ENCODE assay signal across 8 mouse cellular contexts in genomic region chr1:135607019-135607418, GRCm38 (mm10). TPM values are rescaled to one million over a fixed set of nuclear protein-coding genes. Genes with fewer than 3 reads are reported as not detected.
DNase-seq lines count a peak whose midpoint lies in the region; ATAC-seq lines count a peak whose summit lies in the region.

Gene Nav1 (minus strand): TSS chr1:135607295.

- H3K9me3 ChIP-seq in lung, embryonic 15.5 days, result no peaks in the 10 kb centered on the region
- H3K9me3 ChIP-seq in embryonic facial prominence, embryonic 15.5 days (replicated peaks), result no peaks in the 10 kb centered on the region
- H3K9me3 ChIP-seq in hindbrain, embryonic 13.5 days, result no peaks in the 10 kb centered on the region
- no peaks in the 10 kb centered on the region for H3K9me3 ChIP-seq in midbrain, embryonic 16.5 days (replicated peaks; ENCODE audit: control insufficient read depth, low read length, poor library complexity, severe bottlenecking)

- ATAC-seq in lung, embryonic 15.5 days (ENCODE audit: borderline replicate concordance, extremely low read depth, low FRiP score, low TSS enrichment), result no peak
- ATAC-seq in embryonic facial prominence, embryonic 15.5 days (ENCODE audit: insufficient number of reproducible peaks, low FRiP score, low TSS enrichment, low read depth), result no peak
- no peak for ATAC-seq in hindbrain, embryonic 13.5 days (ENCODE audit: low FRiP score)
- ATAC-seq in midbrain, embryonic 16.5 days, result no peak
- no peak for ATAC-seq in megakaryocyte progenitor cell, adult 5-6 weeks (replicated peaks; ENCODE audit: poor library complexity)

- no peaks in the 10 kb centered on the region for H3K4me1 ChIP-seq in lung, embryonic 15.5 days
- H3K4me1 ChIP-seq in embryonic facial prominence, embryonic 15.5 days, result peaks cover 11% of the 10 kb centered on the region; the same call in 1 of the 2 replicates
- peaks cover 37% of the 10 kb centered on the region for H3K4me1 ChIP-seq in hindbrain, embryonic 13.5 days (replicated peaks)
- H3K4me1 ChIP-seq in midbrain, embryonic 16.5 days (ENCODE audit: control insufficient read depth, insufficient read depth, low read length), result peaks cover 7% of the 10 kb centered on the region; the same call in 1 of the 2 replicates

- no peak within 1 kb of the TSS for H3K9ac ChIP-seq in lung, embryonic 15.5 days
- H3K9ac ChIP-seq in embryonic facial prominence, embryonic 15.5 days, result no peak within 1 kb of the TSS
- H3K9ac ChIP-seq in hindbrain, embryonic 13.5 days, result no peak within 1 kb of the TSS
- H3K9ac ChIP-seq in midbrain, embryonic 16.5 days (ENCODE audit: low read depth, low read length), result no peak within 1 kb of the TSS

- H3K27me3 ChIP-seq in lung, embryonic 15.5 days, result no peaks in the 10 kb centered on the region
- H3K27me3 ChIP-seq in embryonic facial prominence, embryonic 15.5 days, result no peaks in the 10 kb centered on the region
- no peaks in the 10 kb centered on the region for H3K27me3 ChIP-seq in hindbrain, embryonic 13.5 days
- no peaks in the 10 kb centered on the region for H3K27me3 ChIP-seq in midbrain, embryonic 16.5 days (ENCODE audit: control insufficient read depth, insufficient read depth, low read depth, low read length)

- no peak for DNase-seq in lung, postnatal 25 days (ENCODE audit: low spot score)
- no peak for DNase-seq in c-Kit-positive CD71-positive TER-119-positive erythroid progenitor cells, embryonic 14.5 days (ENCODE audit: low spot score)
- no peak for DNase-seq in ovary, adult 18-20 months (ENCODE audit: low spot score)

- WGBS in lung, embryonic 15.5 days, result 40% methylated on average over 7 of the region's 7 CpGs
- 38% methylated on average over 7 of the region's 7 CpGs for WGBS in embryonic facial prominence, embryonic 15.5 days
- WGBS in hindbrain, embryonic 13.5 days, result 49% methylated on average over 7 of the region's 7 CpGs
- 41% methylated on average over 7 of the region's 7 CpGs for WGBS in midbrain, embryonic 16.5 days

- no peak within 1 kb of the TSS for H3K4me3 ChIP-seq in lung, embryonic 15.5 days
- H3K4me3 ChIP-seq in embryonic facial prominence, embryonic 15.5 days (replicated peaks), result no peak within 1 kb of the TSS
- H3K4me3 ChIP-seq in hindbrain, embryonic 13.5 days, result no peak within 1 kb of the TSS
- no peak within 1 kb of the TSS for H3K4me3 ChIP-seq in midbrain, embryonic 16.5 days (ENCODE audit: low read depth, low read length)

- no peak within 1 kb of the TSS for H3K4me2 ChIP-seq in lung, embryonic 15.5 days
- no peak within 1 kb of the TSS for H3K4me2 ChIP-seq in embryonic facial prominence, embryonic 15.5 days (replicated peaks)
- no peak within 1 kb of the TSS for H3K4me2 ChIP-seq in hindbrain, embryonic 13.5 days
- no peak within 1 kb of the TSS for H3K4me2 ChIP-seq in midbrain, embryonic 16.5 days (ENCODE audit: low read length)

- no peak within 1 kb of the TSS for H3K27ac ChIP-seq in lung, embryonic 15.5 days
- H3K27ac ChIP-seq in embryonic facial prominence, embryonic 15.5 days (replicated peaks), result no peak within 1 kb of the TSS
- no peak within 1 kb of the TSS for H3K27ac ChIP-seq in hindbrain, embryonic 13.5 days
- H3K27ac ChIP-seq in midbrain, embryonic 16.5 days (ENCODE audit: low read length), result no peak within 1 kb of the TSS

- no peaks in the 10 kb centered on the region for H3K36me3 ChIP-seq in lung, embryonic 15.5 days
- 0 out of 2 replicates have a peak, but pooled peaks cover 2% of the 10 kb centered on the region for H3K36me3 ChIP-seq in embryonic facial prominence, embryonic 15.5 days
- H3K36me3 ChIP-seq in hindbrain, embryonic 13.5 days, result no peaks in the 10 kb centered on the region
- H3K36me3 ChIP-seq in midbrain, embryonic 16.5 days (ENCODE audit: control insufficient read depth, insufficient read depth, low read length), result no peaks in the 10 kb centered on the region

RNA-seq across cellular contexts. Expression of gene Nav1, which starts in this region (rescaled TPM):
- 10.7 and 11.6 TPM in 2 replicates for polyA plus RNA-seq in lung, embryonic 15.5 days (2015; fragmentation: Nextera tagmentation; extraction: Ambion mirVana)
- 12.5 and 13.6 TPM in 2 replicates for polyA plus RNA-seq in embryonic facial prominence, embryonic 15.5 days (2015; fragmentation: Nextera tagmentation; extraction: Ambion mirVana)
- polyA plus RNA-seq in hindbrain, embryonic 13.5 days (2015; fragmentation: Nextera tagmentation; extraction: Ambion mirVana), result 42.3 and 42.6 TPM in 2 replicates
- 53.9 and 57.1 TPM in 2 replicates for polyA plus RNA-seq in midbrain, embryonic 16.5 days (2015; fragmentation: Nextera tagmentation; extraction: Ambion mirVana)
- total RNA-seq in megakaryocyte progenitor cell, adult 5-6 weeks (2015), result 15.7 and 16.9 TPM in 2 replicates
- 2.0 and 2.8 TPM in 2 replicates for total RNA-seq in megakaryocyte progenitor cell, adult 5-6 weeks (2017)
